Mouse (Mus musculus) heart, postnatal 0 days (tissue): Measurements from ENCODE around the gene St6galnac6. TPM values are rescaled to one million over a fixed set of nuclear protein-coding genes. Genes with fewer than 3 reads are reported as not detected.

Experiments used
- ATAC-seq: fragments of 200-750 bp; cut with Nextera tagmentation; 2 replicates; pipeline ENCODE4 v1.8.0; 2017; ENCODE audit warnings: low read depth, moderate number of reproducible peaks, moderate library complexity; ENCODE audit not compliant: insufficient read depth
- DNase-seq: peaks from one replicate; pipeline ENCODE4 v3.0.0-alpha.2; 2016; ENCODE audit warnings: low spot score
- H3K27ac ChIP-seq: fragments of 300-500 bp; sonication (generic); 2 replicates; pipeline ENCODE4 v1.5.1; 2014; ENCODE audit warnings: low read depth, mild to moderate bottlenecking
- H3K27me3 ChIP-seq: fragments of 300-500 bp; sonication (generic); 2 replicates; pipeline ENCODE4 v1.6.1; 2014; ENCODE audit warnings: low read length, mixed read lengths; ENCODE audit not compliant: control insufficient read depth, insufficient read depth
- H3K36me3 ChIP-seq: fragments of 300-500 bp; sonication (generic); replicated peaks from 2 replicates; pipeline ENCODE4 v1.6.1; 2014; ENCODE audit warnings: low read length, mixed read lengths; ENCODE audit not compliant: control insufficient read depth, insufficient read depth
- H3K4me1 ChIP-seq: fragments of 300-500 bp; sonication (generic); 2 replicates; pipeline ENCODE4 v1.6.1; 2014; ENCODE audit warnings: antibody characterized with exemption; ENCODE audit not compliant: control insufficient read depth, insufficient read depth
- H3K4me2 ChIP-seq: fragments of 300-500 bp; sonication (generic); 2 replicates; pipeline ENCODE4 v1.6.1; 2014; ENCODE audit warnings: low read depth, mild to moderate bottlenecking, low read length, moderate library complexity
- H3K4me3 ChIP-seq: fragments of 300-500 bp; sonication (generic); 2 replicates; pipeline ENCODE4 v1.5.1; 2014; ENCODE audit warnings: low read depth, low read length
- H3K9ac ChIP-seq: fragments of 300-500 bp; sonication (generic); replicated peaks from 2 replicates; pipeline ENCODE4 v1.6.1; 2014; ENCODE audit warnings: low read depth, low read length, mixed read lengths
- H3K9me3 ChIP-seq: fragments of 300-500 bp; sonication (generic); replicated peaks from 2 replicates; pipeline ENCODE4 v1.6.1; 2016; ENCODE audit warnings: low read length; ENCODE audit not compliant: control insufficient read depth
- CTCF ChIP-seq: IDR thresholded peaks from 2 replicates; pipeline ENCODE4 v1.5.1; 2016; ENCODE audit warnings: antibody characterized with exemption, control low read depth, low read depth
- EP300 ChIP-seq: IDR thresholded peaks from 2 replicates; pipeline ENCODE4 v1.6.1; 2016; ENCODE audit warnings: antibody characterized with exemption, low read depth
- WGBS: fragments of 180-500 bp; shearing (Covaris S2); extraction: QIAGEN DNeasy Blood & Tissue Kit; methylation state at CpG from one replicate; pipeline ENCODE4 v1.1.7; 2014; 5-methylcytosine and 5-hydroxymethylcytosine counted together
- polyA plus RNA-seq: library from polyadenylated mRNA; unstranded; fragments of >200 nt; fragmentation: Nextera tagmentation; extraction: Ambion mirVana; gene quantifications from 2 replicates; pipeline ENCODE4 v1.2.1, GENCODE M21; 2015
- total RNA-seq: library from RNA; depleted of rRNA; stranded (reverse); fragments of >200 nt; gene quantifications from 2 replicates; pipeline ENCODE4 v1.2.3, GENCODE M21; 2014; ENCODE audit warnings: low replicate concordance

The St6galnac6 gene
- total and polyA plus RNA-seq, 2 experiments from 2014 or later: 44.3 to 117 TPM

DNA sequence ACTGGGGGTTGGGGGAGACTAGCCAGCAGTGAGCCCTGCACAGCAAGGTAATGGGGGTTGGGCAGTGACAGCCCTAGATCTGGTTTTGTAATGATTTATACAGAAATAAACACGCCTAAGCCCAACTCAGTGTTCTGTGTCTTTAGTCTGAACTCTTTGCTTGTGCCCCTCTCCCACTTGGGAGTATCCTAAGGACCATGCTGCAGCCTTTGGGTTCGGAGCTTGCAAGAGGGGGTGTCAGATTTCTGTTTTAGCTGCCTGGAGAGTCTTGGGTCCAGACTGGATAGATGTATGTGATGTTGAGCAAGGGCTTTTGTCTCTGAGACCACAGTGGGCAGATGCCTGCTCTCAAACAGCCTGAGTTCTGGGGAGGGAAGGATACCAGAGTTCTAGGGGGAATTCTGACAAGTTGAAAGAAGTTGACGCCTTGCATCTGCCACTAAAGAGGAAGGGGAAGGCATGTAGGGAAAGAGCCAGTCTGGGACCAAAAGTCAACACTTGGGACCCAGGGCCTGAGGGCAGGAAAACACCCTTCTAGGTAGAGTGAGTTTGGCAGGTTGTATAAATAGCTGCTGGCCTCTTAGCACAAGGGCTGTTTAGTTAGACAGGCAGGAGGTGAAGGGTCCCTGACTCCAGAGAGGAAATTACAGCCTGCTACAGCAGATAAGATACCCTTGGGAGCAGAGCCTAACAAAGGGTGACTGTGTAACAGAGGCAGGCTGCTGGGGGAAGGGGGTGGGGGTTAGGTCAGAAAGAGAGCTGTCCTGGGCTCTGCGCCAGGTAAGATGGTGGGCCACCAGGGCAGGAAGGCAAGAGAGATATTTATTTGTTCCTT lies 21.4 kb downstream of the St6galnac6 start:
- WGBS: 11% methylated on average over 4 of the region's 4 CpGs
- no peaks in the 10 kb centered on the region for H3K27me3 ChIP-seq
- H3K4me3 ChIP-seq: no peak overlapping the region

DNA sequence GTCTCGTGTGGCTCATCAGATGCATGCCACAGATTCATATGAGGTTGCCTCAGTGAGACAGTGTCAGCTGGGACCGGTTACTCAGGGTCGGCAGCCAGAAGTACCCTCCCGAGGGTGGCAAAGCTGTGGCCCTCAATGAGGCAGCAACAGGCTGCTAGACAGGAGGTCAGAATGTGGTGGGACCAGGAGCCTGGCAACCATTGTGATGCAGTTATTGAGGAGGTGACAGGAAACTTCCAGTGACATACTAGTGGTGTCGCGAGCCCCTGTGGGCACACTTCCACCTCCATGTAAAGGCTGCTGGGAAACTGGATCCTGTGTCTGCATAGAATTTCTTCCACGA lies 22.0 kb downstream of the St6galnac6 start, which contains the start of gene Ak1:
Gene Ak1, plus strand, starts transcription at position 242 of the 343 bp plus-strand sequence.
- DNase-seq (no peak), ATAC-seq (no peak; the same call in 1 of the 2 replicates)
- H3K9me3 ChIP-seq: no peaks in the 10 kb centered on the region
- peaks cover 42% of the 10 kb centered on the region for H3K4me1 ChIP-seq
- no peaks in the 10 kb centered on the region for H3K27me3 ChIP-seq
- H3K27ac ChIP-seq: peak within 1 kb of the TSS; percentile 94
- TF ChIP-seq EP300 (peak; percentile 24; the same call in 1 of the 2 replicates), CTCF (no peak)
- H3K9ac ChIP-seq: peak within 1 kb of the TSS; percentile 35
- no peak within 1 kb of the TSS for H3K4me3 ChIP-seq
- 9% methylated on average over 7 of the region's 7 CpGs for WGBS
- peaks cover 25% of the 10 kb centered on the region; the same call in 1 of the 2 replicates for H3K36me3 ChIP-seq
- H3K4me2 ChIP-seq: peak within 1 kb of the TSS; percentile 36

More for the DNA sequence above, 21.4 kb downstream of the St6galnac6 start:
- Histone ChIP-seq H3K4me2 (peak overlapping the region; percentile 36), H3K36me3 (peaks cover 25% of the 10 kb centered on the region; the same call in 1 of the 2 replicates), H3K9me3 (no peaks in the 10 kb centered on the region), H3K4me1 (peaks cover 42% of the 10 kb centered on the region), H3K9ac (peak overlapping the region; percentile 35), H3K27ac (peak overlapping the region; percentile 94)
- DNase-seq (peak; percentile 98), ATAC-seq (peak; percentile 80)
- TF ChIP-seq CTCF (no peak), EP300 (peak; percentile 99)

DNA sequence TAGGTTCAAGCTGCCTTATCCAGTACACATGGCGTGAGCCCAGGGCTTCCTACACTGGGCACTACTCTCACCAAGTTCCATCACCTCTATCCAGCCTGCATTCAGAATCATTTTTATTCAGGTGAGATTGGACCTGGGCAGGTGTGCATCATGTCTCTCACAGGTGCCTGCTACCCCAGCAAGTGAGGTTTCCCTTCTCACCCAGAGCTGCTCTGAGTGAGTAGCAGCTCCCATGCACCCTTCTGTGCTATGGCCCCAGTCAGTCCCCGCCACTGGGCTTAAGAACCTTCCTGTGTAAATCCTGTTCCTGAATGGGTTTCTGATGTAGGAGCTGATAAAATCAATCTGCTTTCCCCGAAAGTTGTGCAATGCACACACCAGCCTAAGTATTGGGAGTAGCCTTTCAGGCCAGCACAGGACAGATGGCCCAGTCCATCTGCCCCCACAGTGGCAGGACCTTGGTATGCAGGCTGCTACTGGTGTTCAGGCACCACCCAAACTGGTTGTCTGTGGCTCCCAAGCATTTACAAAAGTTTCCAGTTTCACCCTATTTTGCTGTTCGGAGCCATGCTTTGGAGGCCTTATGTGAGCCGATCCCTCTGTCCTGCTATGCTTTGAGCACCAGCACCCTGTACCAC lies 24.7 kb downstream of the St6galnac6 start:
- 74% methylated on average over 5 of the region's 5 CpGs for WGBS
- TF ChIP-seq EP300 (no peak), CTCF (no peak)
- Histone ChIP-seq H3K4me2 (no peak overlapping the region), H3K27ac (peak overlapping the region; percentile 98), H3K36me3 (0 out of 2 replicates have a peak, but pooled peaks cover 1% of the 10 kb centered on the region), H3K27me3 (no peaks in the 10 kb centered on the region), H3K9me3 (no peaks in the 10 kb centered on the region), H3K4me1 (peaks cover 60% of the 10 kb centered on the region), H3K9ac (no peak overlapping the region), H3K4me3 (no peak overlapping the region)
- DNase-seq (no peak), ATAC-seq (no peak)

DNA sequence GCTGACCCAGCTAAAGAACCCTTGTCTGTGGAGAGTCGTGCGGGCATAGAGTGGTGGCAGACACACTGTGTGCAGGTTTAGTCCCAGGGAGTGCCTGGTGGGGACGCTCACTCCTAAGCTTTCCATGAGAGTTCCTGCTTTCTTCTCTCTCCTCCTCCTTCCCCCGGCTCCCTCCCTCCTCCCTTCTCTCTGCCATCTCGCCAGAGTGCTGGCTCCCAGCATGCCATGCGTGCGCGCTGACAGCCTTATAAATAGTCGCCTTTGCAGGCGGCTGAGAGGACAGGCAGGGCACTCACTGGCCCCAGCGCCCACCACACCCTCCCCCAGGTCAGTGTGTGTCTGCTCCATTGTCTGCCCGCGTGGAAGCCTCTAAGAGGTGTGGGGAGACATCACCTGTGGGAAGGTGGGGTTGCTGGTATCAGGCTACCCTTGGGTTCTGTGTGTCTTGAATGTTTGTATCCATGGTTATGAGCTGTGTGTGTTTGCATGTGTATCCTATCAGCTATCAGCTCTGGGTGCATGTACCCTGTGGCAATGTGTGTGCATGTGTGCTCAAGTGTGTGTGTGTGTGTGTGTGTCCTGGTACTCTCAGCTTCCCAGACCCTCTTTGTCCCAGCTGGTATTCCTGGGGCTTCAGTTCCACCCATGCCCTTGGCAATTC lies 25.8 kb downstream of the St6galnac6 start:
- Histone ChIP-seq H3K9ac (peak overlapping the region; percentile 69), H3K4me2 (peak overlapping the region; percentile 65), H3K36me3 (0 out of 2 replicates have a peak, but pooled peaks cover 4% of the 10 kb centered on the region), H3K27me3 (no peaks in the 10 kb centered on the region), H3K4me1 (peaks cover 56% of the 10 kb centered on the region), H3K4me3 (peak overlapping the region; percentile 42), H3K27ac (peak overlapping the region; percentile 98), H3K9me3 (no peaks in the 10 kb centered on the region)
- DNase-seq (peak; percentile 90), ATAC-seq (peak; percentile 59)
- TF ChIP-seq CTCF (peak; percentile 9; the same call in 1 of the 2 replicates), EP300 (no peak)
- WGBS: 7% methylated on average over 13 of the region's 13 CpGs
